Mouse (Mus musculus) testis, adult 2 months (tissue): Measurements from ENCODE around the gene Fance.

Source experiments
- CTCF ChIP-seq: fragments of 200-500 bp; IDR thresholded peaks from 2 replicates; pipeline ENCODE4 v1.5.1; 2012; ENCODE audit warnings: low read depth, mild to moderate bottlenecking, inconsistent platforms, low read length, moderate library complexity; ENCODE audit not compliant: control insufficient read depth, insufficient read depth, insufficient replicate concordance
- POLR2A ChIP-seq: fragments of 200-500 bp; IDR thresholded peaks from 2 replicates; pipeline ENCODE4 v1.6.1; 2012; ENCODE audit warnings: low read depth, mild to moderate bottlenecking, inconsistent platforms, low read length, moderate library complexity; ENCODE audit not compliant: control insufficient read depth

GRCm38 (mm10) chr17:28315611-28316160 is 2.4 kb downstream of the Fance start:
- TF ChIP-seq CTCF (no peak), POLR2A (no peak)
